Mouse (Mus musculus) liver, adult (tissue): Measurements from ENCODE around the gene Cmas.

Source experiments
- GATA4 ChIP-seq: IDR thresholded peaks from 2 replicates; pipeline ENCODE4 v1.6.1; 2014; ENCODE audit warnings: mild to moderate bottlenecking, low read length; ENCODE audit not compliant: insufficient replicate concordance

Gene Cmas

DNA sequence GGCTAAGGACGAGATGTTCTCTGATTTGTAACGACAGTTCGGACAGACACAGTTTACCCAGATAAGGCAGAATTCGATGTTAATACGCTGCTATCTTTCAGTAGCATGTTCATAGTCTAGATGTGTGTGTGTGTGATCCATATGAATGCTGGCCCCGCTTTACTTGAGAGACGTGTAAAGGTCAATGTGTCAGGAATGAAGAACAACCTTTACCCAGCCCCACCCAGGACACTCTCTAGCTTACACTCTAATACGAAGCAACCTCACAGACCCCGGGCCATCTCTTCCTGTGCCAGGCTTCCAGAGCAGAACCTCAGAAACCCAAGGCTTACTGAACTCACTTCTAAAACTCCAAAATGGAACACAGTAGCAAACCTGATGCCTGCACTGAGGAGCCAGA, 42.4 kb downstream of the Cmas start:
- TF ChIP-seq GATA4, result no peak

DNA sequence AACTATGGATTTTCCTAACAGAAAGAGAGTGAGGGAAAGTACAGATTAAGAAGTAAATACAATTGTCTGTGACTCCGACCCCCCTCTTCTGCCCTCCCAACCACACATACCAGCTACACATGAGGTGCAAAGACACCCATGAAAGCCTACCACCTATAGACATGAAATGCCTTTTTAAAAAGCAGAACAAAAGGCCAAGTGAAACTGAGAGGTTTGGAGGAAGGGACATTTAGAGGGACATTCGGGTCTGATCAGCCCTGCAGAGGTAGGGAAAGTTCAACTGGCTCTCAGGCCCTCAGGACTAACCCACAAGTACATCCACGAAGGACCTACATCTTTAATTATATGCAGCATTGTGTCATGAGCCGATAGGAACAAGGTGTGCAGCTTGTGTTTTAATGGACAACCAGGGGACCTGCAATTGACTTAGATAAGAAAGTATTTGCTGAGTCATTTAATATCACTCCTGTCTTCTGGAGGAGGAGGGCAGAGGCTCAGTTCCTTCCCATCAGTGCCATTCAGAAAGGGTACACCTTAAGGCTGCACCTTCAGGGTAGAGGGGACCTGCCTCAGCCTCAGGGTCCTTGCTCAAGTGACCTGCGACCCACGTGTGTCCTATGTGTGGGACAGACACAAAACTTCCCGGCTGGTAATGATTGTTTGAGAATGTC, 43.4 kb downstream of the Cmas start:
- TF ChIP-seq GATA4, result no peak

DNA sequence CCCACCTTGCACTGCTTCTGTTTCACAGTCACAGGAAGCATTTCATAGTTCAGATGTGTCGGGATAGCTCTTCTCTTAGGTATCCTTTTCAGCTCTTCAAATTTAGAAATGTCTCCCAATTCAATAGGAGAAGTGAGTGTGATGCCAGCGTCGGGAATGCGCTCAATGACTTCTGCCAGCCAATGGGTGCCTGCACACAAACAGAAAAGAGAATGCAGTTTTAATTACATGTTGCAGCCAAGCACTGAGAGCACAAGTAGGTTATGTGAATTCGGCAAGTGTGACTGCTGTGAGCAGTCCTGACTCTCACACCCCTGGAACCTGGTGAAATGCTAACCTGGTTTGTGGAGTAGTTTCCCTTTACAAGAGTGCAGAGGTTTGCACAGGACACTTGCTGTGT, 45.2 kb downstream of the Cmas start:
- no peak for TF ChIP-seq GATA4

DNA sequence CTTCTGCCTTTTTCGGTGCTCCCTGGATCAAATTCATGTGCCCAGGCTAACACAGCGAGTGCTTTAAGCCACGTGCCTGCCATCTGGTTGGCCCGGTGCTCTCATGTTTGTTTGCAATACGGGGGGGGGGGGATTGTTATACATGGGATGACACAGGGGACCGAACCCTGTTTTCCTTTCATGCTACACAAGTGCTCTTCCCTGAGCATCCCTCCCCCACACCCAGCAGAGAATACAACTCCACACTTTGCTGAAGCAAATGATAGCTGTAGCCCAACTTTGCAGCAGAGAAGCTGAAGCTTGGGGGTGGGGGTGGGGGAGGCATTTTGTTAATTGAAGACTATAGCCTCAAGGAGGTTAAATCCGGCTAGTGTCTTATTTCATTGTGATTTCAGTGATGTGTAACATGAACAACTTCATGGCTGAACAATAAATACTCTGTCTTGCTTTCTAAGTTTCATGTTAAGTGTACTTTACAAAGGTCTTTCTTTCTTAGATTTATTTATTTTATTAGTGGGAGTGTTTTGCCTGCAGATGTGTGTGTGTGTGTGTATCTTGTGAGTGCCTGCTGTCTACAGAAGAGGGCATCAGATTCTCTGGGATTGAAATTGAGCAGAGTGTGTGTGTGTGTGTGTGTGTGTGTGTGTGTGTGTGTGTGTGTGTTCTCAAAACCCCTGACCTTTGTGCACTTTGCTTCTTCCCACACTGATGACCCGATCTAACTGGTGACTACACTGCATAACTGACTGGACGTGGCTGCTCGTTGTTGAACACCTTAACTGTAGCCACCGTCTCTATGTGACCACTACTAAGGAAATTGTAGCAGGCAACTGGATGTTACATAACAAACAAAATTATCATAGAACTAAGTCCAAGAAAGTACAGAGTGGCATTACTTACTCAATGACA, 46.4 kb downstream of the Cmas start:
- TF ChIP-seq GATA4, result no peak

DNA sequence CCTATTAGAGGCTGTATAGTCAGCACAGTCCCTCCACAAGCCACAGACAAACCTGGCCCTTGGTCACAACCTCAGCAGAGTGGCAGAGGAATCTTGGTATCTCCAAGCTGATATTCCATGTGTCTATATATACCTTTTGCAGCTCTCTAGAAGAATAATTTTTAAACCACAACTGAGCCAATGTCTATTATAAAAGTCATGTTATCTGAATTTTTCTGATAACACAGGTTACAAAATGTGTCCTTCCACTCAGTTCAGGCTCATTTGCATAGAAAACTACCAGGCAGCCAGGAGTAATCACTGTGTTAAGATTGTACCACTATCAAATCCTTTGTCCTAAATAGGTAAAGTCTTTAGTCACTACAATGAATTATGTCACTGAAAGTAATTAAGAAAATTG, 47.9 kb downstream of the Cmas start, which contains the start of gene Sult6b2:
Sult6b2 (minus strand) TSS at position 101 of the 400 bp plus-strand sequence.
- TF ChIP-seq GATA4, result no peak

DNA sequence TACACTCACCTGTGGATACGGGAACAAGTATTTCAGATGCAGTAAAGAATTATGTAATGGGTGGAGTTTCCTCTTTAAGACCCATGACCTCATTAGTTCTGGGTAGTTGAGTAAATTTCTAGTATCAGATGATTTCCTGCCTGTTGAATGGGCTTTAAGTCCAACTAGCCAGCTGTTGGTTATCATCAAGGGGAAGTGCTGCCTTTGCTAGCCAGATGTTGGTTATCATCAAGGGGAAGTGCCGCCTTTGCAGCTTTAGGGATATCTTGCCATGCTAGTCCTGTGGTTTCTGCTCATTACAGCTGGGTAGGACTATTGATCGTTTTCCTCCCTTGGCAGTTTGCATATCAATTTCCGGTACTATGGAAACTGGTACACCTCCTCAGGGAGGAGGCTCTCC, 49.8 kb downstream of the Cmas start:
- TF ChIP-seq GATA4, result no peak

DNA sequence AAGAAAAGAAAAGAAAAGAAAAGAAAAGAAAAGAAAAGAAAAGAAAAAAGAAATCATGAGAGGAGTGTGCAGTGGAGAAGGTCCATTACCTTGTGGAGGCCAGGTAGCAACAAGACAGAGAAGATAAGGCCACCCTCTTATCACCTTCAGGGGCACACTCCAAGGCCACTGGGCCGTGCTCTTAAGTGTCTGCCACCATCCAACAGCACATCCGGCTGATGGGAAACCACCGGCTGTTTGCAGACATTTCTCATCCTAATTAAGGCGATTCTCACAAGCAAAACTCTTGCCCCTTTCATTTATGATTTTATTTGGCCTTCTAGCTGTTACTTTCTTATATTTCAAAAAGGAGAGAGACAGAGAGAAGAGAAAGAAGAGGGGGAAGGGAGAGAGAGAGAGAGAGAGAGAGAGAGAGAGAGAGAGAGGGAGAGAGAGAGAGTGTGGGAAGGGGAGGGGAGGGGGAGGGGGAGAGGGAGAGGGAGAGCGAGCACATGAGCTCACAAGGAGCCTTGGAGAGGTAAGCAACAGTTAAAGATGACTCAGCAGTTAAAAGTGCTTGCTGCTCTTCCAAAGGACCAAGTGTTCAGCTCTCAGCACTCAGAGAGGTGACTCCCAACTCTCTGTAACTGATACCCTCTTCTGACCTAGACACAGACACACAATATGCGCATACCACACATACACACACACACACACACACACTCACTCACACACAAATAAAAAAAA, 53.0 kb downstream of the Cmas start:
- no peak for TF ChIP-seq GATA4

DNA sequence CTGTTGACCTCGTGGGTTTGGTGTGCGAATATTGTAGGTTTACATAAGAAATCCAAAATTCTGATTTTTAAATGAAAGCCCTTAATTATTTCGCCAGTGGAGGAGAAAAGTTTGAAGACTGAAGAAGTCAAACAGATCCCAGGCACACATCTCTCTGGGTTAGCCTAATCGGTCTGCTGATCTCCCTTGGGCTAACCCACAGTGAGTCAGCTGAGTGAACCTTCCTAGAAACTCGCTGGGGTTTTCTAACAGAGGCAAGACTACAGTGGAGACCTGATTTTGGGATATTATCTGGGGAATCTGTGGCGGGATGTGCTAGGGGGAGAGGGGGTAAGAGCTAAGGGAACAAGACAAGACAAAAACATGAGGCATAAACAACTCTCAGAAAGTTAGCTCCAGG, 53.8 kb downstream of the Cmas start:
- TF ChIP-seq GATA4, result no peak

DNA sequence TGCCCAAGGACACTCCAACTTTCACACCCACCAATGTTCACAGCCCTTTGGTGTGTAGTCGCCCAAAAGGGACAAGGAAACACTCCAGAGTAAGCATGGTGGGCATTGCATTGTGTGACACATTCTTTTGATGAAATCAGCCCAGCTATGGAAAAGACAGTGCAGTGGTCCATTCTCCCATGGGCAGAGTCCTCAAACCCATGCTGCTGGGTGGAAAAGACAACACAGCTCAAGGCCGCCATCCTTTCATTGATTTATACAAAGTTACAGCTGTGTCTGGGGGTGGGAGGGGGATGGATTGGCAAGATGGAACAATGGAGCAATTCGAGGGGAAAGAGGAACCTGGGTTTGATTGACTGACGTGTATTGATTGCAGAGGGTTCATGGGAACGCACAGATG, 56.5 kb downstream of the Cmas start:
- no peak for TF ChIP-seq GATA4

DNA sequence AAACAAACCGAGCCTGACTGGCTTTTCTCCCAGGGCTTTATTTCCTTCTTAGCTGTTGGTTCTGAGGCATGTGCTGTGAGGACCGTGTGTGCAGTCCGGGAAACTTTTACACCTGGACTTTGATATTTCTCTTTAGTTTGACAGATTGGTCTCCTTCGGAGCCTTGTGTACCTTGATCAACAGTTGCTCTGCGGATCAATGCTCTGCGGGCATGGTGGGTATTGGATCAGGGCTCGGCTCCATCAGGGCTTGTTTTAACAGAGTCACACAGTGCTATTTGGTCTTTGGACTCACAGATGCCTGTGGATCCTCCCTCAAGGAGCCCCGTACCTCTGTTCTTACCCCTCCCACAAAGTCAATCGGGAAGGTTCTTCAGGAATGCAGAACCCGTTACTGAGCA, 57.5 kb downstream of the Cmas start:
- TF ChIP-seq GATA4, result no peak

DNA sequence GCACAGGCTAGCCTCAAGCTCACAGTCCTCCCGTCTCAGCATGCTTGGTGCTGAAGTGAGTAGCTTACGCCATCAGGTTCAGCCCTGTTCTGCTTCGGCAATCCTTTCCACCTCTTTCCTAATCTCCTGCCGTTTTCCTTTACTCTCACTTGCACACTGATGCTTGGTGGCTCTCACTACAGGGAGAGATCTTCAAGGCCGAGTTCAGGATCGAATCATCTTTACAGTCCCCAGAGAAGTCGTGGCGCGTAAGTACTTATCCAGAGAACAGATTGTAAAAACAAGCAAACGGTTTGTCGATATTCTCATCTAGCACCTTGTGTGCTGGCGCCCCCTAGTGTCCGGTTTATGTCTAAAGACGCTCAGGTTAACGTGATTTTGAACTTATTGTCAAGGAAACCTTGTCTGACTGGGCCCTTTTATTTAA, 58.0 kb downstream of the Cmas start:
- no peak for TF ChIP-seq GATA4

DNA sequence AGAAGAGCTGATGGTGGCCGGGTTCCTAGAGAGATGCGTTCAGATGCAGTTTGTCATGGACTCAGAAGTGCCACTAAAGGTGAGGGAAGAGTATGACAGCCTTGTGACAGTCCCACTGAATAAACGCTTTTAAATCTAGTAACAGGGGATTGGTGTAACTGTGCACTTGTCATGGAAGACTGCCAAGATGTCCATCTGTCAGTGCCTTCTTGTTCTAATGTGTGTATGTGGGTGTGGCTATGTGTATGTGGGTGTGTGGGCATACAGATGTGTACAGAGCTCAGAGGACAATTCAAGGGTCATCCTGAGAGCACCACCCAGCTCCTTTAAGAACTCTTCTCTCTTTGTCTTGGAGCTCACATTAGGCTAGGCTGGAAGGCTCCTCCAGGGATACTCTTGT, 59.0 kb downstream of the Cmas start:
- TF ChIP-seq GATA4, result no peak

DNA sequence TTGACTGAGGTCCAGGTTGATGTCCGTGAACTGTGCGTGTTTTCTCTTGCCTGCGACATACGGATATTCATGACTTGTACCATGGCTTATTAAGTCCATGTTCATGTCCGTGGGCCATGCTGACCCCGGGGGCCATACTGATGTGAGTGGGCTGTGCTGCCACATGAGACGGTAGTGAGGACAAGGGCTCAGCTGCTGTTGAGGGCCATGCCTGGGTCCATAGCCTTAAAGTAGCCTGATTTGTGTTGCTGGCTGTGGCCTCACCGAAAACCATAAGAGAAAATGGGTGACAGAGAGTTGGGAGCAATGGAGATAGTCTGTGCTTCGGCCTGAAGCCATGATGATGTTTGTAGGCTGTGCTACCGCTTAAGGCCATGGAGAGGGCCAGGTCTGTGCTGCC, 61.8 kb downstream of the Cmas start:
- TF ChIP-seq GATA4, result no peak

DNA sequence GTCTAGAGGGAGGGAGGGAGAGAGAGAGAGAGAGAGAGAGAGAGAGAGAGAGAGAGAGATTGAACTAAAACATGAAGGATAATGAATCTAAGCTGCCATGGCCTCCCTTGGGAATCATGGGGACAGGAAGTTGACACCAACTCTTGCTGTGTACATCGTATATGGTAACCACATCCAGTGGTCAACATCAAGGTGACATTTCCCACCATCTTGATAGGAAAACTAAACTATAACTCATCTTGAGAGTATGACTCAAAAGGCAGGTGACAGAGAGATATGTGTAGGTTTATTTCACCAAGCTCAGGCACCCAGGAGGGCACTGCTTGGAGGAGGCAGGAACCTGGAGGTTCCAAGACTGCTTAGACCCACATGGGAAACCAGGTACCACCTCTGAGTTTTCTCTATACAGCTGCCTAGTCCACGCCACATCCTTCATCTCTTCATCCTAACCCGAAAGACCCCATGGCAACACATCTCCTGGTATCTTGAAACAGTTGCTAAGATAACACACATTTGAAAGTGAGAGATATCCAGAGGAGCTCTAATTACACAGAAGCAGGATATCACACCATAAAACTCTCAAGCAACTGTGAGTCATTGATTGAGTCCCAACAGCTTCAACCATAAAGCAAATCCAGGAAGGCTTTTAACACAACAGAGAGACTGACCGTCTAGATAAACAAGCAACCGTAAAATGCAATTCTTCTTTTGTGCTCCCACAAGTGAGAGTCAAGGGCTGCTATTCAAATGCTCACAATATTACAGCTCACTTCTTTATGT, 66.7 kb downstream of the Cmas start:
- no peak for TF ChIP-seq GATA4
